Mouse (Mus musculus): ENCODE data around the gene Gm21117. TPM values are rescaled to one million over a fixed set of nuclear protein-coding genes. Genes with fewer than 3 reads are reported as not detected.
"Not testable (repeated sequence)": the region's sequence is repeated elsewhere in the genome, so short reads cannot be mapped to it uniquely, and the experiment has no call there.

Gm21117 gene
- not detected for total RNA-seq (2021)
- long read RNA-seq, experiment 1, result 0 reads
- long read RNA-seq, experiment 2, result 0 reads

DNA sequence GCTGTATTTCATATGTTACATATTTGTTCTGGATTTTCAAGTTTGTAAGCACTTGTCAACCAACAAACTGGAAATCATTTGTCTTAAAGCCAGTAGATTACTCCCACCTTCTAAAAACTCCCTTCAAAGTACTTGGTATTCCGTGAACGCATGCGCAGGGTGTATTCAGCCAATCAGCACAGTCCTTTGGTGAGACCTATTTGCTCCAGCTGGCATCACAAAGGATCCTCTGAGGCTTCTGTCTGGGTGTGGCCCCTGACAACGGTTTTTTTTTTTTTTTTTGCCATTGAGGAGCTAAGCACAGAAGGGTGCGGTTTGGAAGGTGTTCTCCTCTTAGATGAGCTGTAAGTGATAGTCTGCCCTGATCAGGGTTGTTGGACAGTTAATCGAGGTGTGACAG is at the start of gene Gm21117:
Gene Gm21117 (plus strand): TSS at position 301 of the 400 bp plus-strand sequence.
- DNase-seq, result not testable (repeated sequence)
